Mouse (Mus musculus) left cerebral cortex, adult 2 months (tissue): Measurements from ENCODE around the gene Tmem259. TPM values are rescaled to one million over a fixed set of nuclear protein-coding genes. Genes with fewer than 3 reads are reported as not detected.
"Not testable (repeated sequence)": the region's sequence is repeated elsewhere in the genome, so short reads cannot be mapped to it uniquely, and the experiment has no call there.

Experiments
- DNase-seq, 2 experiments: peaks; one replicate each; pipeline ENCODE4 v3.0.0; 2021 to 2022; ENCODE audit warnings: low spot score in 2 of 2, mixed read lengths in 1 of 2; ENCODE audit errors: extremely low spot score in 1 of 2
- H3K27ac ChIP-seq: fragments of 200-600 bp; 2 replicates; pipeline ENCODE4 v1.8.1; 2022
- H3K4me3 ChIP-seq: fragments of 200-600 bp; 2 replicates; pipeline ENCODE4 v1.8.1; 2022
- CTCF ChIP-seq: fragments of 200-600 bp; IDR thresholded peaks from 2 replicates; pipeline ENCODE4 v1.8.1; 2022; ENCODE audit warnings: antibody characterized with exemption, mild to moderate bottlenecking, moderate library complexity
- intact Hi-C: fragments of 180-260 bp; cut with DNase I; formaldehyde crosslinking; loops from one replicate; pipeline ENCODE4 v1.15.1; 2025
- total RNA-seq, 2 experiments: library from RNA; stranded (reverse); gene quantifications; 2 replicates each; pipeline ENCODE4 v1.2.3; 2021

Gene Tmem259
- total RNA-seq, 2 experiments from 2014 or later, result 122 to 126 TPM

- H3K27ac ChIP-seq, result no peak overlapping the region
- no peak for DNase-seq
- intact Hi-C loops, result no loop called here
- TF ChIP-seq CTCF, result no peak
- no peak overlapping the region for H3K4me3 ChIP-seq
Observed at GRCm38 (mm10) chr10:79972831-79973230, 11.3 kb downstream of the Tmem259 start.

- H3K27ac ChIP-seq, result no peak overlapping the region
- TF ChIP-seq CTCF, result no peak
- H3K4me3 ChIP-seq, result peak overlapping the region; percentile 29
- intact Hi-C loops, result no loop called here
- no peak for DNase-seq
Observed at GRCm38 (mm10) chr10:79971183-79971497, 13.0 kb downstream of the Tmem259 start.

GRCm38 (mm10) chr10:79970415-79971182 is 13.5 kb downstream of the Tmem259 start, which contains the start of gene Grin3b:
Gene Grin3b, plus strand, starts transcription at chr10:79970715.
- H3K4me3 ChIP-seq, result peak within 1 kb of the TSS; percentile 29

GRCm38 (mm10) chr10:79969124-79969568 is 15.0 kb downstream of the Tmem259 start:
- no peak for DNase-seq
- intact Hi-C loops, result no loop called here
- peak; percentile 11; the same call in 1 of the 2 replicates for TF ChIP-seq CTCF
- Histone ChIP-seq H3K4me3 (no peak overlapping the region), H3K27ac (no peak overlapping the region)

More at GRCm38 (mm10) chr10:79970415-79971182, 13.5 kb downstream of the Tmem259 start, which contains the start of gene Grin3b:
- no peak within 1 kb of the TSS for H3K27ac ChIP-seq
- TF ChIP-seq CTCF, result no peak
- intact Hi-C loops, result no loop called here
- DNase-seq, result no peak

GRCm38 (mm10) chr10:79968181-79968580 is 15.9 kb downstream of the Tmem259 start:
- DNase-seq, result no peak
- no peak for TF ChIP-seq CTCF
- intact Hi-C loops, result no loop called here
- H3K4me3 ChIP-seq, result no peak overlapping the region
- no peak overlapping the region for H3K27ac ChIP-seq

GRCm38 (mm10) chr10:79966886-79967400 is 17.2 kb downstream of the Tmem259 start:
- Histone ChIP-seq H3K4me3 (no peak overlapping the region), H3K27ac (no peak overlapping the region)
- no peak for DNase-seq
- no peak for TF ChIP-seq CTCF
- intact Hi-C loops, result no loop called here

- intact Hi-C loops, result no loop called here
- no peak overlapping the region for H3K27ac ChIP-seq
- no peak for DNase-seq
- TF ChIP-seq CTCF, result no peak
- no peak overlapping the region for H3K4me3 ChIP-seq
Observed at GRCm38 (mm10) chr10:79965325-79965724, 18.8 kb downstream of the Tmem259 start.

GRCm38 (mm10) chr10:79964727-79965126 is 19.4 kb downstream of the Tmem259 start:
- Histone ChIP-seq H3K27ac (no peak overlapping the region), H3K4me3 (no peak overlapping the region)
- no peak for TF ChIP-seq CTCF
- intact Hi-C loops, result no loop called here
- DNase-seq, result no peak

GRCm38 (mm10) chr10:79960671-79961294 is 23.3 kb downstream of the Tmem259 start:
- peak overlapping the region; percentile 76; the same call in 1 of the 2 replicates for H3K27ac ChIP-seq
- no peak for DNase-seq
- no peak for TF ChIP-seq CTCF
- intact Hi-C loops, result loop anchor here (1.0 kb wide), 1 partner anchor 24 kb away; the partner anchor contains the start of gene Tmem259
- H3K4me3 ChIP-seq, result peak overlapping the region; percentile 68

GRCm38 (mm10) chr10:79959847-79960601 is 24.1 kb downstream of the Tmem259 start, which contains the start of gene Wdr18:
Gene Wdr18, plus strand, starts transcription at chr10:79960152.
- H3K27ac ChIP-seq, result peak within 1 kb of the TSS; percentile 76
- TF ChIP-seq CTCF, result peak; percentile 97
- peak within 1 kb of the TSS; percentile 68 for H3K4me3 ChIP-seq
- intact Hi-C loops, result loop anchor here (1.0 to 2.0 kb wide), 3 partner anchors 24 to 125 kb away; partner anchors contain the start of gene Tmem259
- peak; percentile 99 to 100 for DNase-seq

GRCm38 (mm10) chr10:79959412-79959811 is 24.7 kb downstream of the Tmem259 start:
- 0 out of 2 replicates have a peak overlapping the region, but pooled peaks have one; percentile 22 for H3K4me3 ChIP-seq
- not testable (repeated sequence) for H3K27ac ChIP-seq, DNase-seq
- intact Hi-C loops, result loop anchor here (2.0 kb wide), 2 partner anchors 67 to 125 kb away; no protein-coding TSS in a partner anchor
